Mouse (Mus musculus): ENCODE results near the gene Ctsq.
"Not testable (repeated sequence)": the region's sequence is repeated elsewhere in the genome, so short reads cannot be mapped to it uniquely, and the experiment has no call there.

Gene Ctsq

GRCm38 (mm10) chr13:61040531-61040930, at the start of gene Ctsq:
Gene Ctsq (minus strand): TSS chr13:61040631.
- DNase-seq (ENCODE audit: low read depth, low spot score), result no peak

DNA sequence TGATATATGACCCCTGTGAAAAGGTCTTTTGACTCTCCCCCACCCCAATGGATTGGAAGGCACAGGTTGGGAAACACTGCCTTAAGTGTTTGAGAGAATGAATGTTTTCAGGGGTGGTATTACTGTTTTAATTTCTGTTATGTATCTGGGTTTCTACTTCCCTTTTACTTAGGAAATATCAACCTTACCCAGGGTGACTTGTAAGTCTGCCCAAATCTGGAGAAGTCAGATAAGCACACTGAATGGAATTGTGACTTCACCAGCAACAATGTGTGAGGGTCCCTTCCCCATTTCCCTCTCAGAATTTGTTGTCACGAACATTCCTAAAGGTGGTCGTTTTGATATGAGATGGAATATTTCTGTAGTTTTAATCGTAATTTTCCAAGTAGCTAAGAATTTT, 17.6 kb downstream of the Ctsq start:
- DNase-seq (ENCODE audit: low read depth, low spot score), result no peak

DNA sequence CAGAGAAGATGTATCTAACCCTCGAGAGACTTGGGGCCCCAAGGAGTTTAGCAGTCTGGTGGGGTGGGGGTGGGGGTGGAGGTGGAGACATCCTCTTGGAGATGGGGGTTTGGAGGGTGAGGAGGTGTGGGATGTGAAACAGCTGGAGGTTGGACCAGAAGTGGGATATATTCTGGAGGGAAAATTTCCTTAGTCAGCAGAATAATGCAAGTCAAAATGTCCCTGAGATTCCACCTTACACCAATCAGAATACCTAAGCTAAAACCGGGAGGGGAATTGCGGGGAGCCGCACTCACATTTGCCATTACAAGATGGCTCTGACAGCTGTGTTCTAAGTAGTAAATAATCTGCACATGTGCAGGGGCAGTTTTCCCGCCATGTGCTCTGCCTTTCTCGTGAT, 18.6 kb downstream of the Ctsq start:
- no peak for DNase-seq (ENCODE audit: low read depth, low spot score)

- DNase-seq (ENCODE audit: low read depth, low spot score), result no peak
These were observed 30.3 kb downstream of the Ctsq start for GRCm38 (mm10) chr13:61010171-61010570.

GRCm38 (mm10) chr13:61005859-61006258, 34.6 kb downstream of the Ctsq start, which contains the start of gene Ctsj:
Gene Ctsj (minus strand): TSS chr13:61005959.
- DNase-seq (ENCODE audit: low read depth, low spot score), result no peak

GRCm38 (mm10) chr13:60997600-60997999, 42.8 kb downstream of the Ctsq start:
- peak; percentile 3 for DNase-seq (ENCODE audit: low read depth, low spot score)

GRCm38 (mm10) chr13:60986915-60987314, 53.5 kb downstream of the Ctsq start:
- not testable (repeated sequence) for DNase-seq (ENCODE audit: low read depth, low spot score)
